Mouse (Mus musculus): ENCODE data around the gene Btd.
A peak's percentile ranks its signal among the peaks of the same experiment; 100 is the strongest.

Gene Btd

DNA sequence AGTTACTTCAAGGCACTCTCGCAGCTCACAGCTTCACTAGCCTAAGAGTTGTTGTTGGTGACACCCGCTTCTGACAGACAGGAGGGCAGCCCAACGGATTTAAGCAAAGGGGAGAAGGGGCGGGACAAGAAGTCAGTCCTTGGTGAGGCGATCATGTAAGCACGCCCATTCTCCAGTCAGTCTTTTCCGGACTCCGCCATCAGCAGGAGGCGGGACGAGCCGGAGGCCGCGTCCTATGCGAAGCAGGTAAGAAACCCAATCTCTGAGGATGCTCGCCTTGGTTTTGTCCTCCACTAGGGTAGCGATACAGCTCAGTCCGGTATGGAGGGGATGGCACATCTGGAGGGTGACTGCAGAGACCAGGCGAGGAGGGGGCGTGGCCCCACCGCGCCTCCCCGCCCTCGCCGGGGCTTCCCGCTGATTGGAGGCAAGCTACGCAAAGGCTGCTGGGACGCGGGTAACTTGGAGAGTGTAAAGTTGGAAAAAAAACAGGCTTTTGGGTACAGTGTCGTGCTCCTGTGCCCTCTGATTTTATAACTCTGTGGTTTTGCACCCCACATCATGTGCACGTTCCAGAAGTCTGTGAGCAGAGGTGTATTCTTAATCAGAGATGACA, at the start of gene Btd, which contains the start of gene Hacl1:
Gene Btd (plus strand): TSS at position 139 of the 616 bp plus-strand sequence.
Gene Hacl1 (minus strand): TSS at position 397 of the 616 bp plus-strand sequence.
- peak; percentile 91 for DNase-seq (ENCODE audit: low read depth, low spot score)

DNA sequence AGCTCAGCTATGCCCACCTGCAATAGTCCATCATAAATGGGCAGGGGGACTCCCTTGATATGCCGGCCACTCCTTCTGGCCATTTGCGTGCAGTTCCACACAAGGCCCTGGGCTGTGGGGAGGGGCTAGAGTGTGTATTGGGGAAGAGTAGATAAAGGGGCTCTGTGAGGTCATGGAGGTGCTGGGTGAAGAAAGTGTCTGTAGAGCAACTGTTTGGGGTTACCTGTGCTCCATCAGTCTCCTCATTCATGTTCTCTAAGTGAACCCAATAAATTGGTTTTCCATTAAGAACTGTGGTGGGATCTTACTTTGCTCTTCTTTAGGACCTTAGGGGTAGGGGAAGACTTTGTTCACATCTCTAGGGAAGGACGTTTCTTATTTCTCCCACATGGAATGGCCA, 49.6 kb upstream of the Btd start, which contains the start of gene Colq:
Gene Colq (minus strand): TSS at position 101 of the 400 bp plus-strand sequence.
- DNase-seq (ENCODE audit: low read depth, low spot score): no peak

DNA sequence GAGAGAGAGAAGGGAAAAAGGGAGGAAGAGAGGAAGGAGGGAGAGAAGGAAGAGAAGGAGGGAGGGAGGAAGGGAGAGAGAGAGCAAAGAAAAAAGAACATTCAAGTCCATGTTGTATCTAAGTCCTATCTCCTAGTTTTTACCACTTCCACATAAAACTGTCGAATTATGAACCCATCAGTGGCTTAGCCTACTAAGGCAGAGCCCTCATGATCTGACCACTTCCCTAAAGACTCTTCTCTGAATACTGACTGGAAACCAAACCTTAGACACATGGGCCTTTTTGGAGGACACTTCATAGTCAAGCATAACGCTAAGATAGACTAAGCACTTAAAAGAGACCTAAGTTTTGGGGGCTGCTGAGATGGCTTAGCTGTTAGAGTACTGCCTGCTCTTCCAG, 47.8 kb upstream of the Btd start:
- no peak for DNase-seq (ENCODE audit: low read depth, low spot score)

DNA sequence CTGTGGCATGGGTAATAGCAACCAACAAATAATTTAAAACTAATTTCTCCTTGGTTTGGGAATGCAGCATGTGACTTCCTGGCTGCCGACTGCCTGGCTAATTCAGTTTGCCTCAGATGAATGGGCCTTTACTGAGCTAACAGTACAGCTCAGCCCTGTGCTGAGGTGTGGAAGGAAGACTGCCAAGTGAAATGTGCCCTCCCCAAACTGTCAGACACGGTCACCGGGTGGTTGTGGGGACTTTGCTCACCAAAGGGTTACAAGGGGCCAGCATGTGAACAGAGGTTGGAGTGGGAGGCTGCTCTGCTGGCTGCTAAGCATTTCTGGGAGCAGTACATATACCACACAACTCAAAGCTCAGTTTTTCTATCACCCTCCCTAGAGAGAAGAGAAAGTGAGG, 46.1 kb upstream of the Btd start:
- no peak for DNase-seq (ENCODE audit: low read depth, low spot score)

DNA sequence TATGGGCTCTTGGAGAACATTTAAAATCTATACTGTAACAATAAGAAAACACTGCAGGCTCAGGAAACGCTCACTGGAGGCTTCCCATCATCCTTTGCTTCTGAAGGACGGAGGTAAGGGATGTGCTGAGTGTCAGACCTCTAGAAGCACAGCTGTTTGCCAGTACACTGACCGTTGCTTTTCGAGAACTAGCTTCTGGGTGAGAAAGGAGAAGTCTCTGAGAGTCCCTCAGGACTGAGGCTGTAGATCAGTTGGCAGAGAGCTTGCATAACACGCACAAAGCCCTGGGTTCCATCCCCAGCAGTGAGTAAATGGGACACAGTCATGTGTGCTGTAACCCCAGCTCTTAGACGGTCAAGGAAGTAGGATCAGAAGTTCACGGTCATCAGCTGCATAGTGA, 44.4 kb upstream of the Btd start:
- no peak for DNase-seq (ENCODE audit: low read depth, low spot score)

DNA sequence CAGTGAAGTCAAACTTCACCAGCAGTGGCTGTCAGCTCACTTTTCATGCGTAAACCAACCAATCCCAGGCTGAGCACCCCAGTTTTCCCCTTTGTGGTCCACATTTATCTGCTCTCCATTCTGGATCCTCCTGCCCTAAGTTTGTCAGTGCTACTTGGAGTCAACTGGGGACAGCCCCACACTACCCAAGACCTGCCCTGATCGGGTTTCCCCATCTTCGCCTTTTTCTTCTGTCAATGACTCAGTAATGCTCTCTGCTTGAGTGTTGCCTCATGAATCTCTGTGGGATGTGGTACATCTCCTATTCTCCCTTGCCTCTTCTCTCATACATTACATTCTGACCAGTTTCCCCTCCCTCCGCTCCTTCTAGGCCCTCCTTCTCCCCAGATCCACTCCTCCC, 43.4 kb upstream of the Btd start:
- no peak for DNase-seq (ENCODE audit: low read depth, low spot score)

DNA sequence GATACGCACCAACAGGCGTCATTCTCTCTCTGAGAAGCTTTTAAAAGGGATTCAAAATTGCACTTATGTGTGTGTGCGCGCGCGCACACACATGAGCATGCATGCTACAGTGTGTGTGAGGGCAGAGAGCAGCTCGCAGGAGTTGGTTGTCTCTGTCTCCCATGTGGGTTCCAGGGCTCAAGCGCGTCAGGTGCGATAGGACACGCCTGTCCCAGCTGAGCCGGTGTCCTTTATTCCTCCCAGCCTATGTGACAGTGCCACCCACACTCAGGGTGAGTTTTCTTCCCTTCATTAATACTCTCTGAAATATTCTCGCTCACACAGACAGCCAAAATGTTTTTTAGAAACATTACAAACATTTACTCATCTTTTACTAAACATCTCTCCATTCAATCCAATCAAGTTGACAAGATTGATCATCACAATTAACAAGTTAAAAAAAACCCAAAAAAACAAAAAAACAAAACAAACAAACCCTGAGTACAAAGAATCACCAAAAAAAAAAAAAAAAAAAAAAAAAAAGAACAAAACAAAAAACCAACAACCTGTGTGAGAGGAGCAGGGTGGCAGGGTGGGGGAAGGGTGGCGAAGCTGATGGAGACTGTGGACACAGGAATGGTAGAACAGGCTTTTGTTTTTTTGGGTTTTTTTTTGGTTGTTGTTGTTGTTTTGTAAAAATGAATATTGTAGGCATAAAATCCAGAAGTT, 38.8 kb upstream of the Btd start:
- DNase-seq (ENCODE audit: low read depth, low spot score): no peak

DNA sequence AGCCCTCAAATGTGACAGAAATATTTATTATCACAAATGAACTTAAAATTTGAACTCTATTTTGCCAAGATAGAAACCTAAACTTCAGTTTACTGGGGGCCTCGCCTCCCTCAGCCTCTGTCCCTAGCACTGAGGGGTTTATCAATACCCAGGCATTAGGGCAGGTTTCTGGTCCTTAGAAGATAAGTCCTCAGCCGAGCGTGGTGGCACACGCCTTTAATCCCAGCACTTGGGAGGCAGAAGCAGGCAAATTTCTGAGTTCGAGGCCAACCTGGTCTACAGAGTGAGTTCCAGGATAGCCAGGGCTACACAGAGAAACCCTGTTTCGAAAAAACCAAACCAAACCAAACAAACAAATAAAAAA, 38.2 kb upstream of the Btd start:
- peak; percentile 54 for DNase-seq (ENCODE audit: low read depth, low spot score)

DNA sequence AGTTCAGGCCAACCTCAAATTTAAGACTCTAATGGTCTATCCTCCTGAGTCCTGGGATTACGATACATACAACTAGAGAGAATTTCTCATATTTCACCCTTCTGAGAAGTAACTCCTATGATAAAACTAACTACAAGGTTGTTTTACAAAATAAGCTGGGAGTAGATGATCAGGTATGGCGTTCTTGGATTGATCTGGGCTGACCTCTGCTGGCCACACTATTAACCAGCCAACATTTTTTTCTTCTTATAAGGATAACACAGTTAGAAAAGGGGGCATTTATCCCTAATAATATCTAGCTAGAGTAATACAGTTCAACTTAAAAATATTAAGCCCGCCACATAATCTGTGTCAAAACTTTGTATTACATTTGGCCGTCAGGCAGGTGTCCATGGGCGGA, 35.9 kb upstream of the Btd start:
- no peak for DNase-seq (ENCODE audit: low read depth, low spot score)

DNA sequence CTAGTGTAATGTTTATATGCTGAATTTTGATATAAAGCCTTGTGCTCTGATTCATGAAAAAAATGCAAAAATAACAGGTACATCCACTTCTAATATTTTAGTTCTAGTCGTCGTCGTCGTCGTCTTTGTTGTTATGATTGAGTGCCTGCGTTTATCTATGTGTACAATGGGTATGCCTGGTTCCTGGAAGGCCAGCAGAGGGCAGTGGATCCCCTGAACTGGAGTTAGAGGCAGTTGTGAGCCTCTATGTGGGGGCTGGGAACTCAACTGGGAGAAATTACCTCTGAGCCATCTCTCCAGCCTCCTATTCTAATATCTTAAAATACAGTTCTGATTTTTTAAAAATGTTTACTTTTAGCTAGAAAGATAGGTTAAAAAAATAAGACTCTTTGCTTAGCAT, 35.3 kb upstream of the Btd start:
- no peak for DNase-seq (ENCODE audit: low read depth, low spot score)

DNA sequence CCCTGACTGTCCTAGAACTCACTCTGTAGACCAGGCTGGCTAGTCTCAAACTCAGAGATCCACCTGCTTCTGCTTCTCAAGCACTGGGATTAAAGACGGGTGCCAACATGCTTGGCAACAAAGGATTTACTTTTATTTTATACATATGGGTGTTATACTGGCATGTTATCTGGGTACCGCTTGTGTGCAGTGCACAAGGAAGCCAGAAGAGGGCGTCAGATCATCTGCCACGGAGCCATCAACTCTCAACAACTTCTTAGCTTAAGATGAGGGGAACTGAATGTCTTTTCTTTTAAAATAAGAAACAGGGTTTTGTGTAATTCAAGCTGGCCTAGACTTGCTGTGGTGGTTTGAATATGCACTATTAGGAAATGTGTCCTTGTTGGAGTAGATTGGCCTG, 28.8 kb upstream of the Btd start:
- DNase-seq (ENCODE audit: low read depth, low spot score): no peak

DNA sequence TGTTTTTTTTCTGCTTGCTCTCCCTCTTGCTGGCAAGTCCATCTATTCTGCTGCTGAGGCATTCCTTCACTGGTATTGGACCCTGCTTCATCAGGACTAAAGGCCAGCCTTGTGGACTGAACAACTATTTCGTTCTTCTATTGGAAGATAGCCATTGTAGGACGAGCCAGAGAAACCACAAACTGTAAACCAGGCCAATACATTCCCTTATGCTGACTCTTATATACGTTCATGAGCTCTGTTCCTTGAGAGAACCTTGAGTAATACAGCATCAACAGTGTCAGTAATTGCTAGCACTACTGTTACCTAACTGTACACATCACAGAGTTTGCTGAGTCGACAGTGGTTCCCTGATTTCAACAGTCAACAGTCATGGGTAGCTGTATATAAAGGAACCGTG, 27.2 kb upstream of the Btd start:
- DNase-seq (ENCODE audit: low read depth, low spot score): no peak

DNA sequence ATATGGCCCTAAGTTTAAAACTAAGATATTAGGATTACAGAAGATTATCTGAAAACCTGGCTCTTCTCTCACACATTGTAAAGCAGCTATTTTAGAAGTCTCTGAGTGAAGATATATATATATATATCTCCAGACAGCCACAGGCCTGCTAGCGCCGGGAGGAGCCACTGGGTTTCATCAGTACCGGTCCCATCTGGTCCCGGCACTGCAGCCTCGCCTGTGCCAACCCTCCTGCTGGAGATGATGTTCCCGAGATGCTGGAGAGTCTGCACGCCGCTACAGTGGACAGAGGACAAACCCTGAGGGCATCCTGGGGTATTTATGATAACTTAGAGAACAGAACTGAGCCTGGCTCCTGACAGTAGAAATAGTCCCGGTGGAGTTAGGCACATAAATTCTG, 23.6 kb upstream of the Btd start:
- DNase-seq (ENCODE audit: low read depth, low spot score): no peak

DNA sequence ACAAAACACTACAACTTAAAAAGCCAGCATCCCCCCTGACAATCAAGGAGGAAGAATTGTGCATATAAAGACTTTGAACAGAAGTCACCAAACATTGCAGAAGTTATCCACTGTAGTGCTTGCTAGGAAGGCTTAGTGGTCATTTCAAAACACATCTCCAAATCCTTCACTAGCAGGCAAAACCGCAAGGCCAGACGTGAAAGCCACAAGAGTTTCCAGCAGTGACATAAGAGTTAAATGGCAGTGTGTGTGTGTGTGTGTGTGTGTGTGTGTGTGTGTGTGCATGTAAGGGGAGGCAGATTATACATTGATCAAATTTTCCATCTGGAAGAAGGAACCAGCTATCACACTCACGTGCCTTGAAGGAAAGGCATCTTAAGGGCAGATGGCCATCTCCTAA, 22.8 kb upstream of the Btd start:
- no peak for DNase-seq (ENCODE audit: low read depth, low spot score)

DNA sequence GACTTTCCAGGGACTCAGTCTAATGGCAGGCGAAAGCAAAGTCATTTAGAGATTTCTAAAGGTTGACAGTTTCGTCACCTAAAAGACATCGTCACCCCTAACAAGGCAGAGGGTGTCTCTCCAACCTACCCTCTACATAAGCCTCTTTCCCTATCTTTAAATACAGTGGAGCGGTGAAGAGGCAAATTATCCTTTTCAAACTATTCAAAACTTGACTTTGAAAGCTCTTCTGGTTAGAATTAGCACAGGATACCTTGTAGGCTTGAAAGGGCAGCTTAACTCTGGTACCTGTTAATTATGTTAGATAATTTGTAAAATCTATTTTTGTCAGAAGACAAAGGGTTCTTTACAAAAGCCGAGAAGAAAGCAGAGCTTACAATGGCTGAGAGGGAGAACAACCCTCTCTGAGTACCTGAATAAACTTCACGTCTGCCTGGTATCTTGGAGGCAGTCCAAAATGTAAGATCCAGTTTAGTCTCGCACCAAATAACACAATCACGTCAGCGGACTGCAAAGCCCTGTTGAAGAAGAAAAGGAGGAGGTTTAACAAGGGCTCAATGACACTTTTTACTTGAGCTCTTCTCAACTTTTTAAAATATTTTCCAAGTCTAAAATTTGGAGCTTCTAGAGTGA, 20.1 kb upstream of the Btd start:
- no peak for DNase-seq (ENCODE audit: low read depth, low spot score)

DNA sequence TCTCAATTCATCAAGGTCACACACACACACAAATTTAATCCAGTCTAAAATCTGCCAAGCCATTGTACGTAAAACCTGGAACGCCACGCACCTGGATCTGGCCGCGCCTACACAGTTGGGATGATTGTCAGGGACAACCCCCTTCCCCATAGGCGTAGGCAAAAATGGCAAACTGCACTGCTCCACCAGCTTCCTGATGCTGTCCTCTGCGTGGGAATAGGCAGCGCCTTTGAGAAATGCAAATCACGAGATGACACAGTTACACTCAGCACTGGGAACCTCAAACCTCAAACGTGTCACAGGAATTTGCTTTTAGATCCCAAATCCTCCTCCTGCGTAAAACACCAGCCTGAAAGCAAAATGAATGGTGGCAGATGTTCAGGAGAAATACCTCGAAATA, 18.1 kb upstream of the Btd start:
- DNase-seq (ENCODE audit: low read depth, low spot score): no peak

DNA sequence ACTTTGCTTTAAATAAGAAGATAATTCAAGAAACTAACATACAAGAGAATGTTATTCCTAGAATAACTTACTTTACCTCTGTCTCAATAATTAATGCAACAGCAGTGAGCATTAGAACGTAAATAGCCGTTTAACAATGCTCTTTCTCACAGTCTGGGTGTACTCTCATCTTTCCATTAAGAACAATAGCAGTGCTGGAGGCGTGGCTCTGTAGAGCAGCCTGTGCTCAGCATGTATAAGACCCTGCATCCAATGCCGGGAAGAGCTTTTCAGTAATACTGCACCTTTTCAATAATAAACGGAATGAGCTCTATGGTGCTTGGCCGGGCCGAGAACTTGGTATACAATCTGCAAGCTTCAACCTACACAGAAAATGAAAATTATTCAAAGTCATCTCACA, 10.2 kb upstream of the Btd start:
- DNase-seq (ENCODE audit: low read depth, low spot score): no peak

DNA sequence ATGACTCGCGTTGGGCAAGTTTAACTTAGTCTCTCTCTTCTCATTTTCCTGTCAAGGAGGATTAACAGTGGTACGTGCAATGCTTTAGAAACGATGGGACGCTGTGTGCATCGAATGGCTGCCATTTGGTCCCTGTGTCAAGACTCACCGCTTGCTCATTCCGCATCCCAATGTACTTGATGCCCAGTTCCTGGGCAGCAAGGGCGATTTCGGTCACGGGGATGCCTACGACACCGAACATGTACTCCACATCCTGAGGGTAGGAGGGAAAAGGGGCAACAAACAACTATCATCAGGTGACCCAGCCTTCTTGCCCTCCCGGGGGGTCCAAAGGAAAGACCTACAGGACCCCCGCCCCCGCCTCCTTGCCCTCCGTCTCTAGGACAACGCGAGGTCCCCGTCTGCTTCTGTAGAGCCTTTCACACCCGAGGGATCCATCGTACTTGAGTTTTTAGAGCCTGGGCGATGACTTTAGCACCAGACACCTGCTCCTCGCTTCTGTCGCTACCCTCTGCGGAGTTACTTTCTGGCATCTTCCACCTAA, 410 bp upstream of the Btd start, which contains the start of gene Gm49387:
Gene Gm49387 (minus strand): TSS at position 533 of the 544 bp plus-strand sequence.
- peak; percentile 30 for DNase-seq (ENCODE audit: low read depth, low spot score)

DNA sequence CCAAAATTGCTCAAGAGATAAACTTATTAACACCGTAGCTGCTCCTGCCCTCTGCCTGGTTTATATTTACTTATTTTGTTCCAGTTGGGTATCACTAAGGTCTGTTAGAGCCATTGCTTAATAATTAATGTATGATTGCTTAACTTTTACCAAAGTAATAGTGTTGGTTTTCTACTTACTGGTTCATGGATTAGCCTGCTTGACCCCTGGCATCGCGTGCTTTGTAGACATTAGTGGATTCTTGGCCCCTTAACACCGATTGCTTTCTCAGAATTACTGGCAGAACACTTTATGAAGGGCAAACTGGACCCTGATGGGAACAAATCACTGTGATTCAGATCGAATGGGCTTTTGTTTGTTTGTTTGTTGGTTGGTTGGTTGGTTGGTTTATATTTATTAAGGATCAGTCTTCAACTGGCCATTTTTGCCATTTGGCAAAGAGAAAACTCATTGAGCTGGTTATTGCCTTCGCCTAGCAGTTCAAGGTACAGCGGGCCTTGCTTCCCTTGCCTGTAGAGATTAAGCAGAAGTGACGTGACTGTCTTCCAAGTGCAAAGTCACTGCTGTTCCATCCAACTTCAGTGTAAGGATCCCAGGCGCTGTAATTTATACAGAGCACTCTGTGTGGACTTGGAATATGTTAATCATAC, 803 bp downstream of the Btd start:
- no peak for DNase-seq (ENCODE audit: low read depth, low spot score)

DNA sequence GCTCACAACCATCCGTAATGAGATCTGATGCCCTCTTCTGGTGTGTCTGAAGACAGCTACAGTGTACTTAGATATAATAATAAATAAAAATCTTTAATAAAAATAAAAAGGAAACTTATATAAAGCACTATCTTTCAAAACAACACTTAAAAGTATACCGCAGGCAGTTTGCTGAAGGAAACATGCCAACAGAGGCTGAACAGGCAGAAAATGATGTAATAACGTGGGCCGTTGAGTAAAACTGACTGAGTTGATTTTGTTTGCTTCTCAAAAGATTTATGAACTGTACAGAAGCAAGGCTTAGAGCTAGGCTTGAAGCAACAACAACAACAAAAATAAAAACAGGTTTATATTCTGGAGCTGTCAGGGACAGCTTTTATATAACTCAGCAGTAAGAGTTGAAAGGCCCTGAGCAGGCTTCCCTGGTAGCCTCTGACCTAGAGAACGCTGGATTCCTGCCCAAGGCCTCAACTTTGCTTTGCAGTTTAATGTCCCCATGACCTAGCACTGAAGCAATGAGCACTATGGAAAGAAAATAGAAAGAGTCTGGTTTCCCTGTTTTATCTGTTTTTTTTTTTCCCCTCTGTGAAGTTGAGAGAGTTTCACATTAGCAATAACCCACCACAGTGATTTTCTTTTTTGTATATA, 3.5 kb downstream of the Btd start:
- no peak for DNase-seq (ENCODE audit: low read depth, low spot score)

DNA sequence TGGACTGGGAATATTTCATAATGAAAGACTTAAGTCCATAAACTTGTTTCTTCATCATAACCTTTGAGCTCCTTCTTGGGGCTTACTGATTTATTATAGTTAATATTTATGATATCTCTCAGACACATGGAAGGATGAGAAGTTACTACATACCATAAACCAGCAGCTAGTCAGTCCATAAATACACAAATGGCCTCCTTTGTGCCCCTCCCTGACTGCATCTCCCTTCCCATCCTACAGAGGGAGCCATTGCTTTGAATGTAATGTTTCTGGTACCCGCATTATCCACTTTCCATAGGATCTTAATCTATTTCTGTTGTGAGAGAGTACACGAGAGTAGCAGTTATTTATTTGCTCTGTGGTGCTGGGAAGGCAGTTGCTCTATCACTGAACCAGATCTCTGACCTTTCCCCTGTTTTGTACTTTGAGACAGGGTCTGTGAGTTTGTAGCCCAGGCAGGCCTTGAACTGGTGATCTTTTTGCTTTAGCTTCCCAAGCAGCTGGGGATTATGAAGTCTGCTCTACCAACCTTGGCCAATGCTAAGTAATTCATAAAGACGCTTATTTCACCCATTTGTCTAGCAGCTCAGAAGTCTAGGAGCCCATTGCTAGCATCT, 4.2 kb downstream of the Btd start:
- DNase-seq (ENCODE audit: low read depth, low spot score): no peak

All from c-Kit-negative CD71-positive TER-119-positive erythroid progenitor cells, embryonic 14.5 days (primary cell).